Mouse (Mus musculus): ENCODE measurements around the gene Ksr2.
"Not testable (repeated sequence)": the region's sequence is repeated elsewhere in the genome, so short reads cannot be mapped to it uniquely, and the experiment has no call there.

Ksr2 gene

DNA sequence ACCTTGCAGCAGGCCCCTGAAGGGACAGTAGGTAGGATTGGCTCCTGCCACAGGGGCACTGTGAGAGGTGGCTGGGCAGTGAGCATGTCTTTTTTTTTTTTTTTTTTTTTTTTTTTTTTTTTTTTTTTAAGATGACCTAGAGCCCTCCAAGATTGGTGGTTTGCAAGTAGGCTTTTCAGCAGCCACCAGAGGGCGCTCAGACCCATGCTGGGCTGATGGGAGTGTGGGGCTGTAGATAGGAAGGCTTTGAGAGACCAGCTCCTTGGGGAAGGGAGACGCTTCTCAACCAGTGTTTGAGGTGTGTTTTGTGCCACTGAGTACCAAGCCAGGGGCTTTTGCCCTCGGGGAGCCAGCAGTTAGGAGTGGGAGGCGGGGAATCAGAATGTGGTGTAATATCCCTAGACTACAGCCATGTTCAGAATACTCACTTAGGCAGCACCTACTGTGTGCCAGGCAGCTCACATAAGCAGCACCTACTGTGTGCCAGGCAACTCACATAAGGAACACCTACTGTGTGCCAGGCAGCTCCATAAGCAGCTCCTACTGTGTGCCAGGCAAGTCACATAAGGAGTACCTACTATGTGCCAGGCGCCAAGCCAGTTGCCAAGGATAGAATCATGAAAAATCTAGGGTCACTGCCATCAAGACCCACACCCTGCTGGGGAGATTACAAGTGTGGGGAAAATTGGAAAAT lies 200.7 kb downstream of the Ksr2 start:
- DNase-seq (ENCODE audit: low spot score in 2 of 2): peak; percentile 63 to 75

DNA sequence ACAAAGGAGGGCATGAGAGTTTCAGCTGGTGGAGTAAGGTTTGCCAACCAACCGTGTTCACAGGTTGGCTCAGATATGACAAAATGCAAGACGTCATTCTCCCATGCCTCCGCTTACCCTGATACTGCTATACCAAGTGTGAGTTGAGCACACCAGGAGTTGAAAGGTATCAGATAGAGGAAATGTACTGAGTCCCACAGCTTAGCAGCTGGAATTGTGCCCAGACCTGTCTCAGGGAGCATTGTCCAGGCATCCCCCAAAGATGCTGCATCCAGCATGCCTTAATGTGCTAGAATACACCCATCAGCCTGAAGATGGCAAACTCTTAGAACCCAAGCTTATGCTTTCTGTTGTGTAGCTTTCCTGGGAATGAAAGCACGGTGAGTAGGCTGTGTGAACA lies 206.5 kb downstream of the Ksr2 start:
- no peak for DNase-seq (ENCODE audit: low spot score in 2 of 2)

DNA sequence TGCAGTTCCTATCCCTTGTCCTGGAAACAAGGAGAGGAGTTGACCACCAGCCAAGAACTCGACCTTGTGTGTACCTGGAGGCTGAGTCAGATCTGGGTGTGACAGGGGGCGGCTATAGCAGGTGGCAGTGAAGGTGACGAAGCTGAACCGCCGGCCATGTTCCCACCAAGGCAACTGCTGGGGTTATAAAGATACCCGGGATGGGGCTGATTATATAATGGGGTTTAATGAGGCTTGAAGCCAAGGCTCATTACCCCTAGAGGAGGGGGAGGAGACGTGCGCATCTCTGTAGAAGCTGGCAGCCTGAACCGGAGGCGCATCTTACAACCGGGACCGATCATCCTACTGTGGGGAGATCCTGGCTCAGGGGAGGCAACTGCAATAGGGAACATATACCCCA lies 208.4 kb downstream of the Ksr2 start:
- no peak for DNase-seq (ENCODE audit: low spot score in 2 of 2)

- DNase-seq (ENCODE audit: low spot score in 2 of 2): not testable (repeated sequence)
These were observed 209.4 kb downstream of the Ksr2 start for GRCm38 (mm10) chr5:117623206-117623605.

DNA sequence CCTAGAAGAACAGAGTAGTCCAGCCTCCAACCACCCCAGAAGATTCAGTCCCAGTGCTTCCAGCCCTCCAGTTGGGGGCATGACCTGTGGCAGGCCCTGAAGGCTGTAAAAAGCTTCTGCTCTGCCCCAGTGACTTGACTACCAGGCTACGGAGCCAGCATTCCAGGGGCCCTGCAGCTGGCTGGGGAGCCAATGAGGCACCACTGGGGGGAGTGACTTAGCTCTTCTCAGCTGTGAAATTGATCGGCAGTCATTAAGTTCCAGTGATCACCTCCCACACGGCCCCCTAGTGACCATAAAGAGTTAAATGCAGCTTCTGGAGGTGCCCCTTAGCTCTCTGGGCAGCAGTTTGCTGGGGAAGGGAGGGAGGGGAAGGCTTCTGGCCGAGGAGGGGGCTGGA lies 213.1 kb downstream of the Ksr2 start:
- no peak for DNase-seq (ENCODE audit: low spot score in 2 of 2)

DNA sequence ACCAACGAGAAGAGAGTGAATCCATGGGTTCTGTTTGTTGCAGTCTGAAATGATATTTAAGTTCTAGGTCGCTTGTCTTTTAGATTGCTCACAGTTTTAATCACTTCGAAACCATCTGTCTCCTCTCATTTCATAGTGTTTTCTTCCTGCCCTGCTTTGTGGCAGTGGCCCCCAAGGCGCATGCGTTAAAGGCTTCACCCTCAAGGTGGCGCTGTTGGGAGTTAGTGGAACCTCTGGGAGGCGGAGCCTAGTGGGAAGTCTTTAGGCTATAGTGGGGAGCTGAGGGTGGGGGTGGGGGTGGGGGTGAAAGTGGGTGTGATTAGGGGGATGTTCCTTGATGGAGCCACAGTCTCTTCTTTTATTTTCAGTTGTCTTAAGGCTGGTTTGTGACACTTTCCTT lies 214.6 kb downstream of the Ksr2 start:
- DNase-seq (ENCODE audit: low spot score in 2 of 2): peak; percentile 79 to 87

DNA sequence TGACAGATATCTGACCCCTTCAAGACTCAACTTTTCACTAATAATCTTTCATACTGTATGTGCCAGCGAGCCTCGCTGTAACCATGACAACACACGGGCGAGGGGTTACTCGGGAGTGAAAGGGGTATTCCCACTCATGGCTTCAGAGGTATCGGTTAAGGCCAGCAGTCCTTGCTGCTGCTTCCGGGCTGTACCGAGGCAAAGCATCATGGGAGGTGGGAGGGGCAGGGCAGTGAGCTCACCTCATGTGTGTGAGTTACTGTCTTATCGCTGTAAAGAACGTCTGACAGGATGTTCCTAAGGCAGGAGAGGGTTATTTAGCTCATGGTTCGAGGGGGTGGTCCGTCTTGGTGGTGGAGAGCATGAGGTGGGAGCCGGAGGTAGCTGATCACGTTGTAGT lies 215.8 kb downstream of the Ksr2 start:
- no peak for DNase-seq (ENCODE audit: low spot score in 2 of 2)

GRCm38 (mm10) chr5:117635211-117635610 lies 221.4 kb downstream of the Ksr2 start:
- no peak for DNase-seq (ENCODE audit: low spot score in 2 of 2)

DNA sequence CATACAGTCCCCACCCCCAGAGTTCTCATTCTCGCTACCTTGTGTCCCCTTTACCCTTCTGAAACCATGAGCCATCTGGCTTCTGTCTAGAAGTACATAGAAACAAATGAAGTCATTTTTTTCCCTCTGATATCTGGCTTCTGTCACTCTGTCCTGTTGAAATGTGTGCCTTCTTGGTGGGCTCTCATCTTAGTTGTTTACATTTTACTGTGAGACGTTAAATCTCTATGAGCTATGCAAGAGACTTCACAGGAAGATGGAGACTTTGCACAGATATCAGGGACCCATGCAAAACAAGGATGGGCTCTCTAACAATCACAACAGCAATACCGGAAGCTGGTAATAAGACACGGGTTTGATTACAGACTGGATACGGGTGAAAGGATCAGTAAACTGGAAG lies 222.0 kb downstream of the Ksr2 start:
- no peak for DNase-seq (ENCODE audit: low spot score in 2 of 2)

DNA sequence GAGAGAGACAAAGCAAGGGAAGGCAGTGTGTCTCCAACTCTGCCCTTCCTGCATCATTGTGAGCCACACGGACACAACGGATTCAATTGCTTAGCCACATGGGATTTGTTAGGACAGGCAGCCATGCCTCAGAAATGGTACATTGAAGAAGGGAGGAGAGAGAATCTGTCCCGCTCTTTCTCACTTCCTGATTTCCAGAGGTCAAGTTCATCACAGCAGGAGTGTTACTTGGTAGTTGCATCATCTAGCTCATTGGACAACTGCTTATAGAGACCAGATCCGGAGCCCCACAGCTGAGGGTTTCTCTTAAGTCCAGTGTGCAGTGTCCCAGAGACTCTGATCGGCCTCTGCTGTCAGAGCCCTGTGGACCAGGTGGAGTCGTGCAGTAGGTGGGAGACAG lies 227.8 kb downstream of the Ksr2 start:
- DNase-seq (ENCODE audit: low spot score in 2 of 2): no peak

- DNase-seq (ENCODE audit: low spot score in 2 of 2): no peak
These were observed 237.6 kb downstream of the Ksr2 start for GRCm38 (mm10) chr5:117651238-117651886.

GRCm38 (mm10) chr5:117658641-117659040 lies 244.8 kb downstream of the Ksr2 start:
- DNase-seq (ENCODE audit: low spot score in 2 of 2): no peak

GRCm38 (mm10) chr5:117659596-117659995 lies 245.8 kb downstream of the Ksr2 start:
- DNase-seq (ENCODE audit: low spot score in 2 of 2): no peak

DNA sequence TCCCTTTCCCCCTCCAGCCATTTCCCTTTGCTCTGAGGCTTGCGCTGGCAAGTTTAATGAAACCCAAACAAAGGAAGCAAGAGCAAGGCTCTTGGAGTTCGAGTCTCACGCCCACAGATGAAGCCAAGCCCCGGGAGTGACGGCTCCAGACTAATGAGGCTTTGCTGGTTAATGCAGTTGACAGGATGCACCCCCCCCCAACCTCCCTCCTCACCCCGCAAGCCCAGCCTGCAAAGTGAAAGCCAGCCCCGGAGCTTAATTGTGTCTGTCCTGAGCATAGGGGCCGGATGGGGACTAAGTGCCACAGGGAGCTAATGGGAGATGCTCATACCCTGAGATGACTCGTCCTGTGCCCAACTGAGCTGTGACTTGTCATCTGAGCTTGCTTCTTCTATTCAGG lies 251.4 kb downstream of the Ksr2 start:
- no peak for DNase-seq (ENCODE audit: low spot score in 2 of 2)

DNA sequence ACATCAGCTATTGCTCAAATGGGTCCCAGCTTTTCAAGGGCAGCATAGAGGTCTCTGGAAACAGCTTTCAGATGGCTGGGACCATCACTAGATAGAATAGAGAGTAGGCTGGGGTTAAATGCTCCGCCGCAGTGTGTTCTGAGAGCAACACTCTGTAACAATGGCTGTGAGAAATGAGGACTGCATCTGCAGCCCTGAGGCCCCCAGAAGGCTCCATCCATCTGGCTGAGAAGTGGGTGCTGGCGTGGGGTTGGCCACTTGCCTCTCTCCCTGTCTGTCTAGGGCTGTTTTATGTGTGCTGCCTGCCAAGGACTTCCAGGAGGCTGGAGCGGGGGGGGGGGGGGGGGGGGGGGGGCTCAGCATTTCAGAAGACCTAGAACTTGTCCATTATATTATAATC lies 253.5 kb downstream of the Ksr2 start:
- no peak for DNase-seq (ENCODE audit: low spot score in 2 of 2)

DNA sequence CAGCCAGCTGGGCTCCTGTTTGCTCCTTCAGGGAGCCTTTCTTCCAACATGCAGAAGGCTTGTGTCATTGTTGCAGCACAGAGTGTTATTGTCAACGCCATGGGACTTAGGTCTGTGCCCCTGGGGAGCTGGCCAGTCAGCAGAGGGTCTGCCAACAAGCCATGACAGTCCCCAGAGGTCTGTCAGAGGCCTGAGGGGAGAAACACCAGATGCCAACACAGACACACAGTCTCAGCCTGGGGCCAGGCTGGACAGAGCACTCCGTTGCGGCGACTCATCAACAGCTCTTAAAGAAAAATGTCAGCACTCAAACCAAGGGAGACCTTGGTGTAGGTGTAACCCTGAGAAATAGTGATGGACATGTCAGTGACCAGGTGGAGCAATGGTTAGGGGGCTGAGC lies 255.5 kb downstream of the Ksr2 start:
- no peak for DNase-seq (ENCODE audit: low spot score in 2 of 2)

DNA sequence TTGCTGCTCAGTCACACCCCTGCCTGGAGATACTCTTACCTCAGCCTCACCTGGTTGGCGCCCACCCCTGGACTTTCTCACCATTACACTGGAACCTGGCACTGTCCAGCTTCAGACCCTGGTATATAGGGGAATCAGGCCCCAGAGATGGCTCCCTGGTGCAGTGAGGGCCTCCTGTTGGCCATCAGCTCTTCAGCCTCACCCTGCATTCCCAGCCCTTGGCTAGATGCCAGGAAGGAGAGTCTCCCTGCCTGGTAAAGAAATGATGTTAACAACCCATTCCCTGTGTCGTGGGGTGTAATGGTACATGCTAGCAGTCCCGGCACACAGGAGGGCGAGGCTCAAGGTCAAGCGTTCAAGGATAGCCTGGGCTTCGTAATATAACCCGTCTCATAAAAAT lies 256.0 kb downstream of the Ksr2 start:
- DNase-seq (ENCODE audit: low spot score in 2 of 2): no peak

DNA sequence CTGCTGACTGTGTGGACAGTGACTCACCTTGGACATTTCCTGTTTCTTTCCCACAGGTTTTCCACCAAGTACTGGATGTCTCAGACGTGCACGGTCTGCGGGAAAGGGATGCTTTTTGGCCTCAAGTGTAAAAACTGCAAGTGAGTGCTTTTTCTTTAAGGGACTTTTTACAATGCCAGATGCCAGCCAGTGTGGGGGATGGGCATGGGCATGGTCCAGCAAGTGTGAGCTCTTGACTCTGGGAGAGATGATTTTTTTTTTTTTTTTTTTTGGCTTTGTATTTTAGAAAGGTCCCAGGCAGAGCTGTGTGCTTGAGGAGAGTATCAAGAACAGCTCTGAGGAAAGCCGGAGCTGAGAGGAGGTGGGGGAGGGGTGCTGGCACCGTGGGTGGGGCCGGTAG lies 257.6 kb downstream of the Ksr2 start:
- no peak for DNase-seq (ENCODE audit: low spot score in 2 of 2)

DNA sequence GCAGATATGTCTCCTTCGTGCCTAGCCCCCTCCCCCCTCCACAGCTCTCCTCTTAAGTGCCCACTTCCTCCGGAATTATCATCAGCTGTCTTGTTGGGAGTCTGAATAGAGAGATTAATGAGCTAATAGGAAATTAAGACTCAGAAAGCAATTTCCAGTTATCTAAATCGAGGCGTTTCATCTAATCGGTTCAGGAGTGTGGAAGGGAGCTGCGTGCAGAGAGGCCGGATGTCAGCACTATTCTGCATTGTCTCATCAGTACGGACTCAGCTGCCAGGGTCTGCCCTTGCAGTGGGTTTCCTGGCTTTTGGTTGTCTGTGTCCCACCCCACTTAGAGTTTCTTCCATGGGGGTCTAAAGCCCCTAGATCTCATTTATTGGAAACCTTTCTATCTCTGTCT lies 262.0 kb downstream of the Ksr2 start:
- DNase-seq (ENCODE audit: low spot score in 2 of 2): no peak

GRCm38 (mm10) chr5:117677231-117677630 lies 263.4 kb downstream of the Ksr2 start:
- DNase-seq (ENCODE audit: low spot score in 2 of 2): no peak

DNA sequence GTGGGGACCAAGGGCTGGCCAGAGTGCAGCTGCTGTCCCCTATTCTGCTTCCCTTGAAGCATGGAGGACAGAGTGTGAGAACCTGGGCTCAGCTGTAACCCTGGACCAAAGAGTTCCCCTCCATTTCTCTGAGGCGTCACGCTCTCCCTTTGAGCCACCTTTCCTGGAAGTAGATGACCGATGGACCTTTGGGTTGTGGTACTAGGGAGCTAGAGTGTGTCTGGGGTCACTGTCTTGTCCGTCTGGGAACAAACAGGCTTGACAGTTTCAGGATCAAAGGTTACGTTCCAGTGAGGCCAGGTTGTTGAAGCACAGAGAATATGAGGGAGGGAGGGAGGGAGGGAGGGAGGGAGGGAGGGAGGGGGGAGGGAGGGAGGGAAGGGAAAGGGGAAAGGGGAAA lies 264.6 kb downstream of the Ksr2 start:
- no peak for DNase-seq (ENCODE audit: low spot score in 2 of 2)

- DNase-seq (ENCODE audit: low spot score in 2 of 2): no peak
These were observed 268.4 kb downstream of the Ksr2 start for GRCm38 (mm10) chr5:117682226-117682625.

DNA sequence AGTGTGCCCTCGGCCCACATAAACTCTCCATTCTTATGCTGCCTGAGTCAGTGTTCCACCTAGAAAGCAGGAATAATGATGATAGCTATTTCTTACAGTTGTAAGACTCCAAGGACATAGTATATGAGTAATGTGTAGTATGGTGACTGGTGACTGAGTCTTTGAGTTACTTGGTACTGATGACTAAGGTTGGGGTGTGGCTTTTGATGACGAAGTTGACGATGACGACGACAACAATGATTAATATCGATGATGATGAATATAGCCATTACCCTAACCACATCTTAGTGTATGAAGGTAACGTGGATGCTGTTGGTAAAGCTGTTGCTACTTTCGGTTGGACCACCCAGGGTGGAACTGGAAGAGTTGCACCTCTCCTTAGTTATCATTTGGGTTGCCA lies 270.7 kb downstream of the Ksr2 start:
- DNase-seq (ENCODE audit: low spot score in 2 of 2): no peak
